In the genomic region with DNA sequence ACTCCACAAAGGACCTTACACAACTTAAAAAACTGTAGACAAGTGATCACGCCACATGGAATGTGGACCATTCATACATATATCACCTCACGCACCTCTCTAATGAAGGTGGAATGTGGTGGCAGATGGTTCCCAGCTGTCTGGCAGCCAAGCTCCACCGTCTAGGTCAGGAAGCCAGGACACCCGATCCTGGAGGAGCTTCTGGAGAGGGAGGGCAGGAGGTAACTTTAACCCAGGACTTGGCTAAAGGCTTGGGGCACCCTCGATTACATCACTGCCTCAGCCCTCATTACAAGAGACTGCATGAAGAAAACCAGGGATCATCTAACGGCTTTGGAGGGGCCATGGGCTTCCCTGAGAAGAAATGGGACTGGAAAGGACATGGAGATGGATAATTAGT, we compare ENCODE assay signal across 19 mouse cellular contexts.
A peak's percentile ranks its signal among the peaks of the same experiment; 100 is the strongest.
DNase-seq lines count a peak whose midpoint lies in the region; ATAC-seq and TF ChIP-seq lines count a peak whose summit lies in the region.
"Had no signal": no experiment of that assay in that cellular context is flagged by ENCODE, and none has a peak within 500 bp of the region (broad histone marks: within the 10 kb centered on the region; RNA-seq: fewer than 3 reads in every experiment).

No protein-coding gene starts in this region.

- 29% methylated on average over 6 of the region's 6 CpGs for WGBS in kidney, embryonic 14.5 days
- WGBS in thymus, adult 2 months: 75% methylated on average over 6 of the region's 6 CpGs

- no peaks in the 10 kb centered on the region for H3K4me1 ChIP-seq in kidney, embryonic 14.5 days (ENCODE audit: control insufficient read depth, insufficient read depth, low read length)
- no peaks in the 10 kb centered on the region for H3K4me1 ChIP-seq in thymus, adult 2 months (replicated peaks; ENCODE audit: control insufficient read depth, insufficient read depth, low read length)
- H3K4me1 ChIP-seq: forebrain, embryonic 10.5 days; hindbrain, embryonic 15.5 days; limb, embryonic 12.5 days had no signal

- no peak overlapping the region for H3K4me2 ChIP-seq in kidney, embryonic 14.5 days (replicated peaks; ENCODE audit: low read depth, low read length)
- H3K4me2 ChIP-seq: embryonic facial prominence, embryonic 15.5 days; hindbrain, embryonic 15.5 days; limb, embryonic 12.5 days; midbrain, embryonic 11.5 days had no signal

- H3K9ac ChIP-seq in kidney, embryonic 14.5 days (ENCODE audit: low read depth, low read length): no peak overlapping the region
- H3K9ac ChIP-seq: embryonic facial prominence, embryonic 15.5 days; hindbrain, embryonic 15.5 days; limb, embryonic 12.5 days had no signal

- no peaks in the 10 kb centered on the region for H3K36me3 ChIP-seq in kidney, embryonic 14.5 days (ENCODE audit: control insufficient read depth, insufficient read depth, low read length)
- no peaks in the 10 kb centered on the region for H3K36me3 ChIP-seq in thymus, adult 2 months (ENCODE audit: control insufficient read depth, insufficient read depth, low read length)
- H3K36me3 ChIP-seq: embryonic facial prominence, embryonic 15.5 days; forebrain, embryonic 10.5 days; hindbrain, embryonic 15.5 days; limb, embryonic 12.5 days had no signal

- DNase-seq in gastrocnemius, adult 18-20 months (ENCODE audit: low spot score): peak; percentile 18
- no peak for DNase-seq in gastrocnemius, postnatal 10 days
- DNase-seq in kidney, adult 18-20 months: no peak
- DNase-seq in embryo, embryonic 10.5 days (ENCODE audit: low spot score): peak; percentile 11
- peak; percentile 24 for DNase-seq in gastrocnemius, postnatal 25 days
- DNase-seq in yolk sac, embryonic 10.5 days (ENCODE audit: low spot score): no peak
- DNase-seq in thymus, adult 2 months: no peak
- DNase-seq: cerebellum, postnatal 14 days; heart, adult 18-20 months; kidney, adult 11 months; lung, adult 18-20 months; lung, postnatal 36 days; right cerebral cortex, postnatal 25 days had no signal

- ATAC-seq in kidney, embryonic 14.5 days (ENCODE audit: low FRiP score, low TSS enrichment): peak; percentile 88

- no peaks in the 10 kb centered on the region for H3K9me3 ChIP-seq in kidney, embryonic 14.5 days (ENCODE audit: control insufficient read depth, low read length)
- H3K9me3 ChIP-seq: embryonic facial prominence, embryonic 15.5 days; forebrain, embryonic 10.5 days; hindbrain, embryonic 15.5 days; limb, embryonic 12.5 days had no signal

- H3K4me3 ChIP-seq in kidney, embryonic 14.5 days (ENCODE audit: low read length): no peak overlapping the region
- no peak overlapping the region for H3K4me3 ChIP-seq in thymus, adult 2 months (ENCODE audit: control insufficient read depth, insufficient read depth, low read length)
- H3K4me3 ChIP-seq: embryonic facial prominence, embryonic 15.5 days; forebrain, embryonic 10.5 days; hindbrain, embryonic 15.5 days; limb, embryonic 12.5 days had no signal

- TF ChIP-seq POLR2A in thymus, adult 2 months (IDR thresholded peaks at IDR 0.05; ENCODE audit: control insufficient read depth, extremely low read depth, insufficient read depth, low read length, poor library complexity): no peak

- H3K27ac ChIP-seq in kidney, embryonic 14.5 days (ENCODE audit: low read depth, low read length): no peak overlapping the region
- H3K27ac ChIP-seq in thymus, adult 2 months (ENCODE audit: control insufficient read depth, insufficient read depth, low read length): no peak overlapping the region
- H3K27ac ChIP-seq: embryonic facial prominence, embryonic 15.5 days; forebrain, embryonic 10.5 days; hindbrain, embryonic 15.5 days; limb, embryonic 12.5 days had no signal

- H3K27me3 ChIP-seq in kidney, embryonic 14.5 days (ENCODE audit: control insufficient read depth, insufficient read depth, low read length): no peaks in the 10 kb centered on the region
- H3K27me3 ChIP-seq in thymus, adult 2 months (ENCODE audit: control insufficient read depth, insufficient read depth, low read length): no peaks in the 10 kb centered on the region
- H3K27me3 ChIP-seq: embryonic facial prominence, embryonic 15.5 days; hindbrain, embryonic 15.5 days; limb, embryonic 12.5 days had no signal

- TF ChIP-seq CTCF in thymus, adult 2 months (IDR thresholded peaks at IDR 0.05; ENCODE audit: borderline replicate concordance, control insufficient read depth, extremely low read depth, insufficient read depth, low read length, poor library complexity): no peak

Comparison
In these comparisons a context has a peak if more than half of its experiments do, and no peak if none do; other contexts are left out.
1. DNase-seq: peak in gastrocnemius, adult 18-20 months (single experiment), embryo, embryonic 10.5 days (single experiment) and gastrocnemius, postnatal 25 days (single experiment); none in gastrocnemius, postnatal 10 days (single experiment), kidney, adult 18-20 months (single experiment), yolk sac, embryonic 10.5 days (single experiment) and thymus, adult 2 months (single experiment).